Mouse (Mus musculus) cerebellum, postnatal 4 days (tissue): Measurements from ENCODE around the gene Susd1.

ENCODE experiments used
- DNase-seq, 2 experiments: peaks; one replicate each; pipeline ENCODE4 v3.0.0; 2022; ENCODE audit warnings: low spot score in 2 of 2, mixed read lengths in 1 of 2

Gene Susd1

GRCm38 (mm10) chr4:59434039-59434438 is 4.4 kb downstream of the Susd1 start:
- DNase-seq = no peak

- no peak for DNase-seq
Measured at GRCm38 (mm10) chr4:59429128-59429527, 9.3 kb downstream of the Susd1 start.

DNA sequence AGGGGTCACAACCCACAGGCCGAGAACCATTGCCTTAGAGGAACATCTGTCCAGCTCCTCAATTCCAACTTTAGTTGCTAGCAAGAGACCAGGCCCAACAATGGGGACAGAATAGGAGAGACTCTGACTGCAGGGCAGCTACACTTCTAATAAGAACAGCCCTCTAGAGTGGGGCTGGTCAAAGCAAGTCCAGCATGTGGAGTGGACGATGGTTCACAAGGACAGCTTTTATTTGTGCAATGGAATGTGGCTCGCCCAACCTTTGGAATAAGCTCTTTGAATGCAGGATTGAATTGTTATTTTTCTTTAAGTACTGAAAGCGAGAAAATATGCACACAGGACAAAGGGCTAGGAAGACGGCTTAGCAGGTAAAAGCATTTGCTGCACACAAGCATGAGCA is 12.0 kb downstream of the Susd1 start:
- no peak for DNase-seq

DNA sequence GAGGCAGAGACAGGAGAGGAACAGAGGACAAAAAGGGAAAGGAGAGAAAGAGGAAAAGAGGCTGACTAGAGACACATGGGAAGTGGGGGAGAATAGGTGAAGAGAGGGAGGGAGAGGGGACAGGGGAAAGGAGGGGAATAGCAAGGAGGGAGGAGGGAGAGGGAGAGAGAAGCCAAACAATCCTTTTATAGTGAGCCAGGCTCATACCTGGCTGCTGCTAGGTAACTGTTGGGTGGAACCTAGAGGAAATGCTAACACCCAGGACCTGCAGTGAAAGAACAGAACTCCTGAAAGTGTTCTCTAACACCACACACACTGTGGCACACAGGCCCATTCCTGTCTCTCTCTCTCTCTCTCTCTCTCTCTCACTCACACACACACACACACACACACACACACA is 15.6 kb downstream of the Susd1 start:
- no peak for DNase-seq

GRCm38 (mm10) chr4:59422025-59422783 is 16.2 kb downstream of the Susd1 start:
- DNase-seq = no peak

GRCm38 (mm10) chr4:59421369-59421746 is 17.1 kb downstream of the Susd1 start:
- no peak for DNase-seq

DNA sequence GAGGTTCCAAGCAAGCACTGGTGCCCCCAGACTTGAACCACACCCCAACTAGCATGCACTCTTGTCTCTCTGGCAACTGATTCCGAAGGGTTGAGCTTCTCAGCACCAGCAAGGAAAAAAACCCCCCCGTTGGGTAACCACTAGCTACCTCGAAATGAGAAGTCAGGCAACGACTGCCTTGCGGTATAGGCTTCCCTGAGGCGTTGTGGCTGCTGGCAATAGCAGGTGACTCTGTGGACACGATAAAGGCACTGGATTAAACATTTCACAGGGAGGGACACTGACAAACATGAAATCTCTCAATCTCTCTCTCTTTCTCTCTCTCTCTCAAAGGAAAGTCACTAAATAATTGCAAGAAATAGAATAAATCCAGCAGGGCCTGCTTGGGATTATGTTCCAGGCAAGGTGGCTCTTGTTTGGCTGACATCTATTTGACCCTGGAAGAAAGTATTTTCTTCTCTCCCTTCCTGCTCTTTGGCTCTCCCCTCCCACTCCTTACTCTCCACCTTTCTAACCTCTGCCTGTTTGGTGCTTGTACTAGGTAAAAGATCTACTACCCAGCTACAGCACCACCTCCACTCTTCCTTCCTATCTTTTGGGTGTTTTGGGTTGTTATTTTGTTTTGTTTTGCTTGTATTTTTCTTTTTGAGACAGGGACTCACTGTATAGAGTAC is 17.6 kb downstream of the Susd1 start:
- DNase-seq = no peak

DNA sequence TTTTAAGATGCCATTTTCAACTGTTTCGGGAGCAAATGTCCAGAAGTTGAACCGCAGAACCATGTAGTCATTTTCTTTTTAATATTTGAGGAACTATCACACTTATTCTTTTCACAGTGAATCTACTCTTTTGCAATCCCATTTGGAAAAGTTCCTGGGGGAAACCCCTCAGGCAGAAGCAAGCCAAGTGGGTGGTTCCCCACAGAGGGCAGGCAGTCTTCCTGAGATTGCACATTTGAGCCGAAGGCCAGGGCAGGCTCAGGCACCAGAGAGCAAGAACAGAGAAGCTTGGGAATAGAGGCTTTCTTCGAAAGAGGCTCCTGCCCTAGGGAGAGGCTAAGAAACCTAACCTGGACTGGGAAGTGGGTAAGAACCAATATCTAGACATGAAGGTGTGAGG is 19.2 kb downstream of the Susd1 start:
- no peak for DNase-seq

DNA sequence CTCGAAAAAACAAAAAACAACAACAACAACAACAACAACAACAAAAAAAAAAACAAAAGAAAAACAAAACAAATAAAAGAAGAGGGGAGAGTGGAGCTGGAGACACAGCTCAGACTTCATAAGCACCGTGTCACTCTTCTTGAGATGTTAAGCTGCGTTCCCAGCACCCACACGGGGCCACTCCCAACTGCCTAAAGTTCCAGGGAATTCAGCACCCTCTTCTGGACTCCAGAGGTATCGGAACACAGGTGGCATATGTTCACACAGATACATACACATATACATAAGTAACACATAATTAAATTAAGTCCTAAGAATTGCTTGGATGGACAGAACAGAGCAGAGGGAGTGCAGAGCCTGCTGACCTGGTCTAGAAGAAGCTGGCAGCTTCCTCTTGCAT is 25.0 kb downstream of the Susd1 start:
- DNase-seq = no peak

DNA sequence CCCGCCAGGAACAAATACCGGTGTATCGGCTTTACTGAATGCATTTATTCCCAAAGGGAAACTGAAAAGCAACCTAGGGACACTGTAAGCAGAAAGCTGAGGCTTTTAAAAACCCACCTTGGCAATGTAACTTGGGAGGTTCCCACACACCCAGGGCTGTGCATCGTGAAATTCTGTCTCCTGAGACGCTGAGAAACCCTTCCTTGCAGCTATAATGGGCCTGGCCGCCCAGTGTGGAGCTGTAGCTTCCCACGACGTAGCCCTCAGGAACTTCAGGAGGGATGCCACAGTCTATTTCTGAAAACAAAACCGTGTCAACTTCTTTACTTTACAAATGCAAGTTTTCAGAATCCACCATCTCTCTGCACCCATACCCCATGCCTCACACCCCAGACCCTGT is 27.3 kb downstream of the Susd1 start:
- no peak for DNase-seq

GRCm38 (mm10) chr4:59407766-59408165 is 30.7 kb downstream of the Susd1 start:
- DNase-seq = no peak

DNA sequence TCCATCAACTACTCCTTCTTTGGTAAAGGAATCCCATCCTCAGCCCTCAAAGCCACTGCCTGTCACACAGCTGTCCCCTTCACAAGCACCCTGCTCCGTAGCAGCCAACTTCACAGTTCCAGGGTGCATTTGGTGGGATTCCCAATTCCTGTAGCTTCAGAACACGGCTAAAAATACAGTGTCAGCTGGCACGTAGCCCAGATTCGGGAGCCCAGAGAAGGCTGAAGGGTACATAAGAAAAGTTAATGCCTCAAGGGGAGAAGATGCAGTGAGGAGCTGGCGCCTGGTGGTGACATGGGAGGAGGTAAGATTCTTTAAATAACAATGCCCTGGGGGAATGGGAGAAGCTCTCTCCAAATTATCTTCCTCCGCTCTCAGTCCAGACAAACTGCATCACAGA is 34.1 kb downstream of the Susd1 start:
- DNase-seq = no peak

DNA sequence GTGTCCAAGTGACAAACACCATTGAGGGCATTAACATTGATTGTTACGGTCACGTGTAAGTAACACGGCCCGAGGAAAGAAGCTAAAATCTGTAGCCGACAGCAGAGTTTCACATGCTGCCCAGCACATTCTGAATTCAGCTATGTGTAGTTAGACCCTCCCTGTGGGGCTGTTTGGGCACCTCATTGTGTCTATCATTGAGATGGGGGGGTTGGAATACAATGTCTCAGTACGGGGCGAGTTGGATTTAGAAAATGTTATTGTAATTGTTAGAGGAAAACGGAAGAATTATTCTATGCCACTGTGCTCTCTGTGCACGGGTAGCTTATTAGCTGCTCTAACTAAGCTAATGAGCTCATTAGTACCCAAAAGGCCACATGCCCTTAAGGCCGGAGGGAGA is 37.5 kb downstream of the Susd1 start:
- no peak for DNase-seq

- no peak for DNase-seq
Measured at GRCm38 (mm10) chr4:59399343-59399742, 39.1 kb downstream of the Susd1 start.

- DNase-seq = no peak
Measured at GRCm38 (mm10) chr4:59395528-59395927, 42.9 kb downstream of the Susd1 start.

DNA sequence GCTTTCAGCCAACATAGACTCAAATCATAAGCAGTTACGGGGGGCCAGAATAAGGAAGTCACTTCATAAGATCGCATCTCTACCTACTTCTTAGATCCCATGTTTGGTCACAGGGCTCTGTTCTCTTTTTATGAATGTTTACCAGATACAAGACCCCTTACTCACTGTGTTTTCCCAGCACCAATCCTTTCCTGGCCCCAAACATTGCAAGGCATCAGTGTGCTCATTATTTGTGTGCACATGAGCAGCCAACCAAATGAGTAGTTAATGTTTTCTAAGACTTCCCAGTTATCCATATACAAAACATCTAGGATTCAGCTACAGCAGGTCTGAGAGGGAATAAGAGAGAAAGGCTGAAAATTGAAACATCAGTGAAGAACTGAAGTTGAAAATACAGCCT is 44.3 kb downstream of the Susd1 start:
- no peak for DNase-seq

DNA sequence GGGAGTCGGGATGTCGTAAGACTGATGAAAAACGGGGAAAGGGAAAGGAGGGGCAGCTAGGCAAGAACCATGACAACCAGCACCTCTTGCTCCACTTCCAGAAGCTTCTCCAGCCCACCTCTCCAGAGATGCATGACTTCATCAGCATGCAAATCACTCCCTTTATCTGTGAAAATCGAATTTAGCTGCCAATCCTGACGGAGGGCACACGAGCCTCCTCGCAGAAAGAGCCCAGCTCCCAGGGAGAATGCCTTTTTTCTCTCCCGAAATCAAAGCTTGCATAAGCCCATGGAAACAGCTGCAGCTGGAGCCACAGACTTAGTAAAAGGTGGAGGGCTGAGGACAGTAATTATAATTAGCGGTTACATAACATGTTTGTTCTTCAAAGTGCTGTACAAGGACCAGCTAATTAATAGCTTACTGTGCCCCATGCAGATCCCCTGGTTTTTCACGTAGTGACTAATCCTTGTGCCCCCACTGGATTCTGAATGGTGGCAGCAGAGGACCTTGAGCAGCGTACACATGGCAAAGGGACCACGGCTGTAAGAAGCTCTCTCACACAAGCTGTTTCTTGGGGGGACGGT is 49.9 kb downstream of the Susd1 start:
- DNase-seq = no peak

DNA sequence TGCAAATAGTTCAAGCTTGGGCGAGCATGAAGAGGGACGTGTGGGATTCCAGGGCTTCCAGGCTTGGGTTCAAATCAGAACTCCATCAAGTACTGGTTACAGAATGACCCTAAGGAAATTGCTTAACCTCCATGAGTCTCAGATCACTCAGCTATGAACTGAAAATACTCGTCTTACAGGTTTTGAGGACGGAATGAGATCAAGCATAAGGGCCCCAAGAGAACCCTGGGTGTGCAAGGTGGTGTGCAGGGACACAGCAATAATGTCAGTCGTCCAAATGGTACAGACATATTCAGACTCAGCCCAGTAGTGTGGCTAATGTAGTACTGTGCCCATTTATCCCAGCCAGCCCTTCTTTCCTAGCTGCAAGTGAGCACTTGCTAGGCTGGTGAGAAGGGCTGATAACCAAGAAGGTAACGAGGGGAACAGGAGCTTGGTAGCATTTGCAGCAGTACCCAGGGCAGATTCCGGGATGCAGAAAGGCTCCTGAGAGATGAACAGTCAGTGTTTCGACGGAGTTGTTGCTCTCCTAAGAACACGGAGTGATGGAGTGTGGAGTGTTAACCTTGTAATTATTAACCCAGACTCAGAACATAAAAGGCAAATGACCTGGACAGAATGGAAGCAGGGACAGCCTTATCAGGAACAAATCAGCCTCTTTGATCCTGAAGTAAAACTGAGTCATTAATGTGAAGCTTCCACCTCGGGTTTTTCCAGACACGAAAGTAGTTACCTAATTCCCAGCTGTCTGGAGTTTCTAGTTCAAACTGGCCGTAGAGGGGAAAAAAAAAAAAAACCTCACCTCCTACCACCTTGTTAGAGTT is 50.8 kb downstream of the Susd1 start:
- DNase-seq = no peak

- no peak for DNase-seq
Measured at GRCm38 (mm10) chr4:59385254-59385895, 53.1 kb downstream of the Susd1 start.

DNA sequence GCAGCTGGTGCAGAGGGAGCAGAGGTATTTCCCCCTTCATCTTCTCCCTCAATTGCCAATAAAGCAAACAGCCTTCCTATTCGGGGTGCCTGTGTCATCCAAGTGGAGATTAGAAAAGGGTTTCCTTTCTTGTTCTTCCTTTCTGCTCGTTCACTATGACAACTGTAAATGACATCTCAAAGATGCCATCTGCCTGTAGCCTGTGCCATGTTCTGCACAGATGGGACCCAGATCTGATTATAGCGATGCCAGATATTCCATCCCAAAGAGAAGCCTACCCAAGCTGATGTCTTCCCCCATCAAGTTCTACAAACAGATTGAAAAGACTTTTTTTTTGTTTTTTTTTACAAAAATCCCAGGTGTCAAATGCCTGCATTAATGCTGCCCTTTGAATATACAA is 54.6 kb downstream of the Susd1 start:
- no peak for DNase-seq

- no peak for DNase-seq
Measured at GRCm38 (mm10) chr4:59382131-59382530, 56.3 kb downstream of the Susd1 start.
